Mouse (Mus musculus): ENCODE data around the gene Ggt7.
"Not testable (repeated sequence)": the region's sequence is repeated elsewhere in the genome, so short reads cannot be mapped to it uniquely, and the experiment has no call there.

Ggt7 gene

DNA sequence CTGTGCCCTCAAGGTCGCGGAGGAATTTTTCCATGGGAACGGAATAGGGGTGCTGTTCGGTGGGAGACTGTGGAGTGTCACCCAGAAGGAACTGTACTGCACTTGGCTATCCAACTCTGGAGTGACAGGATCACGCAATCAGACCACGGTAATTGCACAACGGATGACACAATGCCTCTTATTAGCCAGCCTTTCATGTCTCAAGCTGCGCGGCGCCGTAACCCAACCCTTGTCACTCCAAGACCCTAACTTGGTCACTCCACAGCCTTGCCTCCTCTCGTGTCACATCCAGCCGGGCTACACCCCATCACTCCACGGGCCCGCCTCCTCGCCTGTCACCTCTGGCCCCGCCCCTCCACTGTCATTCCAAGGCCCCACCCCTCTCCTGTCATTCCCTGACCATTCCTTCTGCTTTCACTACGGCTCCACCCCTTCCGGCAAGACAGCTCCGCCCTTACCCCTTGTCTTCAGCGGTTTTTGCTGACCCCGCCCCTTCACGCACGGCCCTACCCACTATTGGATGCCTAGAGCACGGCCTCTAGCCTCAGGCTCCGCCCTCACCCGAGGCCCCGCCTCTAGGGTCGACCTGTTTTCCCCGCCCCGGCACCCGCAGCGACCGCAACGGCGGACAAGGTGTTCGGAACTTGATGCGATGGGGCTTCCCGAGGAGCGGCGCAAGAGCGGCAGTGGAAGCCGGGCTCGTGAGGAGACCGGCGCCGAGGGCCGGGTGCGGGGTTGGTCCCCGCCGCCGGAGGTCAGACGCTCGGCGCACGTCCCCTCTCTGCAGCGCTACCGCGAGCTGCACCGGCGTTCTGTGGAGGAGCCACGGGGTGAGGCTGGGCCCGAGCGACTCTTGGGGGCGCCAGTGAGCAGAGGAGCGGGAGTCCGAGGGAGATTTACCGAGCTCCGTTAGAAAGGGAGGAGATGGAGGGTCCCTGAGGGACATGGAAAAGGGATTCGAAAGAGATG lies at the start of gene Ggt7, which contains the start of gene Acss2:
TSS of gene Ggt7 (minus strand) at position 783 of the 969 bp plus-strand sequence.
TSS of gene Acss2 (plus strand) at position 494 of the 969 bp plus-strand sequence.
- peak; percentile 96 for DNase-seq (ENCODE audit: low spot score)

DNA sequence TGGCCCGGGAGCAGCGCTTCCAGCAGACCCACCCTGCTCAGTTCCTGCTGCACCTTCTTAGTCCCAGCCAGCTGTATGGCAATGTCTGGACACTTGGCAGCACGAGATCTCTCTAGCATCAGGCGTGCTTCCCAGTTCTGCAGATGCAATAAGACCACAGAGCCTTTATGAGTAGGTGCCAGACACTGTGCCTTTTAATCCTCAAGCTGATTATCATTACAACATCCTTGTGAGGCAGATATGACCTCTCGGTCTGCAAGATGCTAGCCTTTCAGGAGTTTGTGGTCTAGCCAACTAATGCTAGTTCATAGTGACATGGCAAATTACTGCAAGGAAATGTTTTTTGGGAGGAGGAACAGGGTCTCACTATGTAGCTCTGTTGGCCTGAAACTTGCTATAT lies 49.7 kb upstream of the Ggt7 start:
- DNase-seq (ENCODE audit: low spot score) = no peak

DNA sequence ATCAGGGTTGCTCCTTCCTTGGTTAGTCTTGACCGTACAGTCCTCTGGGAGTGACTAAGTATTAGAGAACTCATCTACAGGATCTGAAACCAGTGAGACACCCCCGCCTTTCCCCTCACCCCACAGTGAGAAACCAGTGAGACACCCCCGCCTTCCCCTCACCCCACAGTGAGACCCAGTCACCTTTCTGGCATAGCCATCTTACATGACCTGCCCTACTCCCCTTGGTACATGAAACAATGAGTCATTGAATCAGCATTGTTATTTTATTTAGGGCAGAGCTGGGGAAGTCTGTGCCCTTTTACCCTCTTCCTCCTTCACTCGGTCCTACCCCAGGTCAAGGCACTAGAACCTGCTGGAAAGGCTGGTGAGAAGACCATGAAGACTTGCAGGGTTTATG lies 44.9 kb upstream of the Ggt7 start:
- no peak for DNase-seq (ENCODE audit: low spot score)

DNA sequence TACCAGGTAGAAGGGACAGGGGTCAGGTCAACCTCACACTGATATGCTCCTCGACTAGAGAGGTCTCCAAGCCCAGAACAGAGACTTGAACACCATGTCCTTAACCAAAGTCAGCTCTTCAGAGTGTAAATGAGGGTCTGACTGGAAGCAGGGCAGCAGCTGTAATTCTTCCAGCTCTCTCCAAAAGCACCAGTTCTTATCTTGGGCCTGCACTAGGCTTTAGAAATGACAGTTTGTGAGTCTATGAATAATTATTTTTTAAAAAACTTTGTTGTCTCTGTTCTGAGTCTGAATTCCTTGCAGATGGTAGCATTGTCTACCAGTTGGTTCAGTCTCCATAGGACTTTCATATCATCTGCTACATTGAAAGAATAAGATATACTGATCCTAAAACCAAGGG lies 44.2 kb upstream of the Ggt7 start:
- no peak for DNase-seq (ENCODE audit: low spot score)

DNA sequence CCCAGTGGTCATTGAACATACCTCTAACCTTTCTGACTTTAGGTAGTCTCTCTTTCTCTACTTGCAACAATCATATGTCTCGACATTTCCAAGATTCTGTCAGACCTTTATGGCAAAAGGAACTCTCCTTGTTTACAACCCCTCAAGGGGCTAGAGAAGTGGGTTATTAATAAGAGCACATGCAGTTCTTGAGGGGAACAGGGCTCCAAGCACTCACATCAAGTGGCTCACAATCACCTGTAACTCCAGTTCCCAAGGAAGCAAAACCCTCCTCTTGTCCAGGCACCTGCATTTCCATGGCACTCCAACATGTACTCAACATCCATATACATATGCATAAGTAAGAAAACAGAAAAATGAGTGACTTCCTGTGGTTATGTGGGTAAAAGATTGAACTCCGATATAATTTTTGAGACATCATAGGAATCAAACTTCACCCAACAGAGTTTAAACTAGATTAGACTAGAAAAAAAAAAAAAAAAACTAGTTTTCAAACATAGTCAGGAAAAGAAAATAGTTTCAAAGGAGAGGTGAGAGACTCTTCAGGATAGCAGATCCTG lies 36.5 kb upstream of the Ggt7 start:
- DNase-seq (ENCODE audit: low spot score) = no peak

DNA sequence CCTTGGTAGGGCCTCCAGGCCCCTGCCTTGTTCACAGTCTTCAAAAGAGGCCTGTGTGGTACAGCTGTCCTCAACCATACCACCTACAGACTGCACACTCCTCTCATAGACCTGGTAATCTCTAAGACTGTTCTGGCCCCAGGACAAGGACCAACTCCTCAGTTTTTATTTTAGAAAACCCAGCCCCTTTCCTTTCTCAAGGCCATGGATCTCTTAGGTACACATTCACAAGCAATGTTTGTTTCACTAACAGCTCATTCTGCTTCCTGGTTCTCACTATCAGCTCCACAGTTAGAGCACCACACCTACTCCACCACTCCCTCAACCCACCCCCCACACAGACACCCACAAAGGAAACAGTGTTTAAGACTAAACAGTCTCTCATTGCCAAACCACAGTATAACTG lies 34.9 kb upstream of the Ggt7 start:
- DNase-seq (ENCODE audit: low spot score) = no peak

DNA sequence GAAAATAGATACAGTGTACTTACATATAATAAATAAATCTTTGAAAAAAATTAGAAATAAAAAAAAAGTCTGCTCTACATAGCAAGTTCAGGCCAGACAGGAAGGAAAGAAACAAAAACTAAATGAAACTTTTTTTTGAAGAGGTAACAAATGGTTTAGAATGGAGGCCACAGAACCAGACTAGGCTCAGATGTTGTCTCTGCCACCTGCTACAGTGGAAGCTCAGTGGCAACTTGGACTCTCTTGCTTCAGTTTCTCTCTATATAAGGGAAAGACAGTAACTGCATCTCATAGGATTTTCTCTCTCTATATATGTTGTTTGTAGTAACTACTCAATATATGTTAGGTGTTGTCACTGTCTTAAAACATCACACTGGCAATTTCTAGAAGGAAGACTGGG lies 34.3 kb upstream of the Ggt7 start:
- no peak for DNase-seq (ENCODE audit: low spot score)

DNA sequence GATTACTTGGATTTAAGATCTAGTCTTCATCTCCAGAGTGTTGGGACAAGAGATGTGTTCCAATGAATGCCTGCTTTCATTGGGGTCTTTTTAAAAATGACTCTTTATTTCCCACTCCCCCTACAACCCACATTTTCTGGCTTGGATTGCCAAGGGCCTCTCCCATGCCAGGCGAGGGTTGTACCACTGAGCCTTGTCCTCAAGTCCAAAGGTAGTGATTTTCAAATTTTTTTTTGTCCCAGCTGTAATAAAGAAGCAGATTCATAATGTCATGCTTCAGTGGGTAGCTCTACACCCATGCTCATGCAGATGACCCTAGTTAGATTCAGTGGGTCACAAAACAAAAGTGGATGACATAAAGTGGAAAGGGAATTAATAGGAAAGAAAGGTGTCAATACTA lies 28.9 kb upstream of the Ggt7 start:
- no peak for DNase-seq (ENCODE audit: low spot score)

DNA sequence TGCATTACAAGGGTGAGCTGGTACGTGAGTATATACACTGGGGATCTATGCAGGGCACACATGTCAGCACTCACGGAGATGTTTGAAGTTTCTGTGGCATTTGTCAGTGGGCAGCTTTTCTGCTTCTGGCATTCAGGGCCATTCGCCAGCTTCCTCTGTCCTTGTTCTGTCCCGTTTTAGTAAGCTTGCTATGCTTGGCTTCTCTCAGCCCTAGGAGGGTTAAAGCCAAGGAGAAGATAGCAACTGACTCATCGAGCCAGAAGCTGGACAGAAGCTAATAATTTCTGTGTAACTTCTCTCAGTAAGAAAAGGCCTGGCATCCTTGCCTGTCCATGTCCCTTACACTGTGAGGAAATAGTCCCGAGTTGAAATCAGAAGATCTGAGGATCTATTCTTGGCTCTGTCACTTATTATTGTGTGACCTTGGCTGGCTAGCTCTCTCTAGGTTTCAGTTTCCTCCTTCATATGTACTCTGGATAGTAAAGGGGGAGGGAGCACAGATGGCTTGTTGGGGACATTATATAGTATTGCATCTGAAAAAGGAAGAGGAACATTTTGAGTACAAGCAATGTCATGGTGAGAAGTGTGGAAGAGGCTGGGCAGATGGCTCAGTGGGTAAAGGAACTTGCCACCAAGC lies 22.9 kb upstream of the Ggt7 start:
- peak; percentile 6 for DNase-seq (ENCODE audit: low spot score)

DNA sequence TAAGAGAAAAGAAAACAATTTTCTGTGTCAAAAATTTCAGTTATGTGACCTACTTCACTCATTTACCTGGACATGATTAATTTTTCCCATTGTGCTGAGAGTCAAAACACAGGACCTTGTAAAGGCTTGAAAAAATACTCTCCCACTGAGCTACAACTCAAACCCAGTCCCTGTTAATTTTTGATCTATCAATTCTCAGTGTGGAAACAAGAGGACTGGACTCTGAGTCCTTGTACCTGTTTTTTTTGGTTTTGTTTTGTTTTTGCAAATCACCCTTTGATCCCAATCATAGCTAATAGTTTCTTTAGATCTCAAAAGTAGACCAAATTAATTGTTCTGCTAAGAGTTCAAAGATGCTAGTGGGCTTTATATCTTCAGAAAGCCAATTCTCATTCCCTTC lies 21.7 kb upstream of the Ggt7 start:
- DNase-seq (ENCODE audit: low spot score) = no peak

DNA sequence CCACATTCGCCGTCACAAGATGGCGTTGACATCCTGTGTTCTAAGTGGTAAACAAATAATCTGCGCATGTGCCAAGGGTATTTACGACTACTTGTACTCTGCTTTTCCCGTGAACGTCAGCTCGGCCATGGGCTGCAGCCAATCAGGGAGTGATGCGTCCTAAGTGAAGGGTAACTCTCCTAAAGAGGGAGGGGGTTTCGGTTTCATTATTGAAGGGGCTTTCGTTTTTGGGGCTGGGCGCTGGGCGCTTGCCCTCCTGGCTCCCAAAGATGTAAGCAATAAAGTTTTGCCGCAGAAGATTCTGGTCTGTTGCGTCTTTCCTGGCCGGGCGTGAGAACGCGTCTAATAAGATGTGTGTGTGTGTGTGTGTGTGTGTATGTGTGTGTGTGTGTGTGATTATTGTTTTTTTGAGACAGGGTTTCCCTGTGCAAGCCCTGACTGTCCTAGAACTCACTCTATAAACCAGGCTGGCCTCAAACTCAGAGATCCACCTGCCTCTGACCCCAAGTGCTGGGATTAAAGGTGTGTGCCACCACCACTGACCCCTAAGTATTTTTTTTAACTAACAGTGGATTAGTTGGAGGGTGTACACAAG lies 20.5 kb upstream of the Ggt7 start:
- not testable (repeated sequence) for DNase-seq (ENCODE audit: low spot score)

DNA sequence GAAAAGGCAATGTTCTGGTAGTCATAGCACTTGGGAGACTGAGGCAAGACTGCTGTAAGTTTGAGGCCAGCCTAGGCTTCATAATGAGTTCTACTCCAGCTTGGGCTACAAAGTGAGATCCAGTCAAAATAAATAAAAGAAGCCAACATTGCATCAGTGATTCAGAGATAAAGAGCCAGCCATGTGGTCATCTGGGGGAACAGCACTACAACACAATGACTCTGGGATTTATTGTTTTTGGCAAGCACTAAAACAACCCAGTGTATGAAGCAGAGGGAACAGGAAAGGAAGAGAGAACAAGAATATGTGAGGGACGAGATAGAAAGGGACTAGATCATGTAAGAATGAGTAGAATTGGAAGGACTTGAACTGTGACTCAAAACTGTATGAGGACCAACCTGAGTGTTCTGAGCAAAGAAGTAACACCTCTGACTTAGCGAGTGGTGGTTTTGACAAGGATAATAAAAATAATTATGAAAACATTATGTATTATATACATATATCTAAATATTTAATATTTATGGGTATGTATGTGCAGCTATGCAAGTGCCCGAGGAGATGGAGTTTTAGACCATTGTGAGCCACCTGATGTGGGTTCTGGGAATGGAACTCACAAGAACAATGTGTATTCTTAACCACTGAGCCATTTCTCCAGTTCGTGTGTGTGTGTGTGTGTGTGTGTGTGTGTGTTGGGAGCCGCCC lies 19.9 kb upstream of the Ggt7 start:
- DNase-seq (ENCODE audit: low spot score) = no peak

DNA sequence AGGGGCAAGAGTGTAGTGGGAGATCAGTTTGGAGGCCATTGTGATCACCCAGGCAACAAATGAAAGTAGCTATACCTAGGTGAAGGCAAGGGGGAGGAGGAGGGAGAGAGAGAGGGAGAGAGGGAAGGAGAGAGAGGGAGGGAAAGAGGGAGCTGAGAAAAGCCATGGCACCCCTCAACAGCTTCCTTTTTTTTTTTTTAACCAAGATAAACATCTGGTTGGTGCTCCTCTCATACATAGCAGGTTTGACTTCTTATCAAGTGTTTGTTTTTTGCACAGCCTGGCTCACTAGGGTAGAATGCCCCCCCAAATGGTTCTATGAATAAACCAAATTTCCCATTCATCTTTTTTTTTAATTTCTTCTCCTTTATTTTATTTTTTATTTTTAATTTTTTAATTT lies 18.3 kb upstream of the Ggt7 start:
- no peak for DNase-seq (ENCODE audit: low spot score)

DNA sequence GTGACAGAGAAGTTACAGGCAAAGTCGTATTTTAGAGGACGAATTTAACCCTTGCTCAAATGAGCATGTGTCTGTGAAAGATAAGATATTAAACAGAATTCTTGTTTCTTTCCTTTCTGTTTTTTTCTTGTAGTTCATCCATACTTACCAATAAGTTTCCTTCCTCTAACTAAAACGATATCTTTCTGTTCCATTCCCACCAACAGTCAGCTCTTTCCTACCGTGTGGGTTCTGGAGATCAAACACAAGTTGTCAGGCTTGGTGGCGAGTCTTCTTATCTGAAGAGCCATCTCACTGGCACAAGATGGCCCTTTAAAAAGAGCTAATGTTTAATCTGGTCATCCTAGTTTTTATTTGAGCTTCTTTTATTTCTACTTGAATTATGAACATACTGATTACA lies 9.3 kb upstream of the Ggt7 start:
- no peak for DNase-seq (ENCODE audit: low spot score)

DNA sequence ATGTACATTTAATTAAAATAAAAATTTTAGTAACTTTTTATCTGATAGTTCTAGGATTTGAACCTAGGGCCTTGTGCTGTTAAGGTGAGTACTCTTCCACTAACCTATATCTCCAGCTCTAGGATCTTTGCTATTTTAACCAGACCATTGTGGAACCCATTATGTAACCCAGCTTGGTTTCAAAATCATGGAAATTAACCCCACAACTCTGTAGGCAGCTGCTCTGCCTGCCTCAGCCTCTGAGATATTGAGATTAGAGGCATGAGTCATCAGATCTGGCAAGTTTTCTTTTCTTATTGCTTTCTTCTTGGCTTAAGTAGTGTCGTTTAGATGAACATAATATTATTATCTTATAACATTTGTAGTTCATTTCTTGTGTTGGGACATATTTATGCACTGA lies 6.3 kb upstream of the Ggt7 start:
- no peak for DNase-seq (ENCODE audit: low spot score)

DNA sequence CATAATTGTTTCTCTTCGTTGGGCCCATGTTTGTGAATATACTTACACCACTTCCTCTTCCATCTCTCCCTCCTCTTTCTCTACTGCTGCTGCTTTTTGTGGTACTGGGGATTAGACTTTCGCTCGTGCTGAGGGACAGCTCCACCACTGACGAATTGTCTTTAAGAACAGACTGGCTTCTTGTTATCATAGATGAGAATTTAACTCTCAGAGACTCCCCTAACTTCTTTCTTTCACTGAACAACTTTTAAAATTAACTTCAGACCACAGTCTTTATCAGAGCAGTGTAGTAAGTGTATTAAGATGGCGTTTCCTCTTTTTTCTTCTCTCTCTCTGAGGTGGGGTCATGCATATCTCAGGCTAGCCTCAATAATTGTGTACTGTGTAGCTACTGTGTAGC lies 5.7 kb upstream of the Ggt7 start:
- no peak for DNase-seq (ENCODE audit: low spot score)

DNA sequence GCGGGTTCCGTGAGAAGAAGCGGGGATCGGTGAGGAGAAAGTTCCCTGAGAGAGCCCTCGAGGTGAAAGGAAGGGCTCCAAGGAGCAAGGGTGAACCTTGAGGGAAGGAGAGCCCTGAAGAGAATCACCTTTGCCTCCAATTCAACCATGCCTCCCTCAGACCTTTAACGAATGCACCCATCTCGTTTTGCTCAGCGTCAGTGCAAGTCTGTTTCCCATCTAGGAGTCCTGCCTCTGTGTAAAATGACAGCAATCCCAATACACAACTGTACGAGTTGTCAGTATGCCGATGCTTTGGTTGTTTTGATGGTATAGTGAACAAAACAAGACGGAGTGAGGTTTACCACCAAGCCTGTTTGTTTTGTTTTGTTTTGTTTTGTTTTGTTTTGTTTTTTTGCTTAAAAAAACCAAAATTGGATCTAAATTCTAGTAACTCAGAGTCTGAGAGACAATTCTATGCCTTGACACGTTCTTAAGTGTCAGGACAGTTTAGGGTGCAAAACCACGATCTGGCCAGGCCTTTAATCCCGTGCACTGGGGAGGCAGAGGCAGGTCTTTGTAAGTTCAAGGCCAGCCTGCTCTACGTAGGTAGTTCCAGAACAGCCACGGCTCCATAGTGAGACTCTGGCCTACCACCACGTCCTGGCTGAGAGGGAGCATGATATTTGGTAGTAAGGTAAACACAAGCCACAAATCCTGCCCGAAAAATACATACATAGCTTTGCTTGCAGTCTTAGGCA lies 664 bp upstream of the Ggt7 start:
- no peak for DNase-seq (ENCODE audit: low spot score)

DNA sequence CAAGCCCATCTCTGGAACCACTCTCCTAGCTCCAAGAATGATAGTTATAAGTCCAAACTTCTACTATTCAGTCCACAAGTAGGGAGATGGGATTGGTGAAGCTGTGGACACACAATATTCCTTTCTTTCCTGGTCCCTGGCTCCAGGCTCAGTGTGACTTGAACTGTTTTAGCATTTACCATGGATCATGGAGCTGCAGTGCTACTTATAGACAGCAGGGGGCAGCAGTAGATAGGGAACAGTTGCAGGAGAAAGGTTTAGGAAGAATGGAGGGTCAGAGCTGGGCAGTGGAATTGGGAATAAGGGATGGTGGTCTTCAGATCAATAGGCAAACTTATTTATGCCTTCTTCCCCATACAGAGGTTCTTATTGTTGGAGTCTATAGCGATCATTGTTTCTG lies 2.1 kb downstream of the Ggt7 start:
- DNase-seq (ENCODE audit: low spot score) = peak; percentile 68

DNA sequence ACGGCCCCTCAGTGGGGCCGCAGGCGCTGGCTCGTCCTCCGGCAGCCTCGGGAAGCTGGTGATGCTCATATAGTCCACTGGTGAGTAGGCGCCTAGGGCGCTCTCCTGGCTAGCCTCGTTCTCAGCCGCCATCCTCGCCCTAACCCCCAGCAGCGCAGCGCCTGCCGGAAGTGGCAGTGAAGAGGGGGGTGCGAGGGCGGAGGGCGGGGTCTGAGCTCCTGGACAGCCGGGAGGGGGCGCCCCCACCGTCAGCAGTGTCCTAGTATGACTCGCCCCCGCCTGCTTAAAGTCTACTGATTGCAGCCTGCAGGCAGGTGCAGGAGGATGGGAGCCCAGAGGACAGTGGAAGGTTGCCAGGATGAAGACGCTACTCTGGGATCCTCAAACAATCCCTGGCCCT lies 3.4 kb downstream of the Ggt7 start:
- peak; percentile 38 for DNase-seq (ENCODE audit: low spot score)

DNA sequence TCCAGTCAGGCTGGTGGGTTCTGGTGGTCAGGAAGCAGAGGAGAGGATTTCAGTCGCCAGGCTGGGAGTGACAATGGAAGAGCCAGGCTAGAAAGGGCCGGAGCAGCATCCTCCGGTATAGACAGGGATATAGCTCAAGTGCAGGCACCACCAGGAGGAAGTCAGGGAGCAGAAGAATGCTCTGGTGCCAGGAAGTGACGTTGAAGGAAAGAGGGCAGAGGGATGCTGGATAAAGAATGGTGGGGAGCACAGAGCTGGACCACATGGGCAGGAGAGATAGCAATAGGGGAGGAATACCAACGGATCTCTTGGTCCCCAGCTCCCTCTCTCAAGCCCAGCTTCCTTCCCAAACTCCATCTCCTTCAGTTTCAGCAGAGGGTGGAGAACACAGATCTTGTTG lies 4.5 kb downstream of the Ggt7 start:
- DNase-seq (ENCODE audit: low spot score) = no peak

DNA sequence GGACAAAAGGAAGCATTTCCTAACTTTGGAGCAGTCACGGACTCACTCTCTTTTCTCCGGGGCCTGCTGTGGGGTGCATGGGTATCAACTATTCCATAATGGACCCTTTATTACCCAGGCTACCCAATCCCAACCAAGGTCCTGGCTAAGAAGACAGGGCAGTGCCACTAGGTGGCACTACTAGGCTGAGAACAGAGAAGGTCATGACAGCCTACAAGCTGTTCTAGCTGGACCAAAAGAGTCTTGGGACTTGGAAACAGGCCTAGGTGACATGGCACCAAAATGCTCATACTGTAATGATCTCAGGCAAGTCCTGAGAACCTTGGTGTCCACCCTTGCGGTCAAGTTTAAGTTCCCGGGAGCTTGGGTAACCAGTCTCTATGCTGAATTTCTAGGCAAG lies 5.6 kb downstream of the Ggt7 start:
- peak; percentile 37 for DNase-seq (ENCODE audit: low spot score)

Measured in ovary, postnatal 14 days (tissue).